Mouse (Mus musculus): ENCODE measurements around the gene Gm10260.

- TF ChIP-seq POLR2A (IDR thresholded peaks at IDR 0.05; ENCODE audit: low read depth, low read length) = no peak
- no peak for TF ChIP-seq CTCF (IDR thresholded peaks at IDR 0.05; ENCODE audit: borderline replicate concordance, insufficient read depth, low read length)
Observed at GRCm38 (mm10) chr13:97809828-97810227, 49.4 kb upstream of the Gm10260 start.

Data from embryonic fibroblast, embryonic 13.5 days (primary cell).